Mouse (Mus musculus) kidney, adult 11 months (tissue): ENCODE measurements at regions not wholly inside any gene's neighbourhood (a gene's known extent, or its start where the extent isn't known, plus 50 kb on each side); places are given as distances from the start of the nearest gene placed in this dataset.
A peak's percentile ranks its signal among the peaks of the same experiment; 100 is the strongest.

Experiments
- DNase-seq: peaks from one replicate; pipeline ENCODE4 v3.0.0; 2022

- DNase-seq = no peak
These were observed 167.5 kb upstream of the Fam83b start for GRCm38 (mm10) chr9:76734387-76734786.

GRCm38 (mm10) chr9:76733812-76734211 lies 166.9 kb upstream of the Fam83b start:
- no peak for DNase-seq

GRCm38 (mm10) chr9:76722881-76723280 lies 156.0 kb upstream of the Fam83b start:
- no peak for DNase-seq

- no peak for DNase-seq
These were observed 148.9 kb upstream of the Fam83b start for GRCm38 (mm10) chr9:76715852-76716251.

- DNase-seq = no peak
These were observed 139.5 kb upstream of the Fam83b start for GRCm38 (mm10) chr9:76706451-76706850.

- no peak for DNase-seq
These were observed 138.9 kb upstream of the Fam83b start for GRCm38 (mm10) chr9:76705786-76706185.

- peak; percentile 30 for DNase-seq
These were observed 128.6 kb upstream of the Fam83b start for GRCm38 (mm10) chr9:76695547-76695946.

- DNase-seq = no peak
These were observed 126.1 kb upstream of the Fam83b start for GRCm38 (mm10) chr9:76692976-76693375.

GRCm38 (mm10) chr9:76660848-76661247 lies 93.9 kb upstream of the Fam83b start:
- DNase-seq = peak; percentile 33

- no peak for DNase-seq
These were observed 92.9 kb upstream of the Fam83b start for GRCm38 (mm10) chr9:76659798-76660197.

GRCm38 (mm10) chr9:76653311-76653710 lies 86.4 kb upstream of the Fam83b start:
- no peak for DNase-seq

GRCm38 (mm10) chr9:76649484-76649883 lies 82.6 kb upstream of the Fam83b start:
- DNase-seq = no peak

- no peak for DNase-seq
These were observed 79.5 kb upstream of the Fam83b start for GRCm38 (mm10) chr9:76646383-76646782.
